Mouse (Mus musculus): ENCODE results near the gene Ccdc84. TPM values are rescaled to one million over a fixed set of nuclear protein-coding genes. Genes with fewer than 3 reads are reported as not detected.
"Not testable (repeated sequence)": the region's sequence is repeated elsewhere in the genome, so short reads cannot be mapped to it uniquely, and the experiment has no call there.

Ccdc84 gene
- polyA plus RNA-seq, 1 experiment from 2014 or later = 14.7 TPM

- TF ChIP-seq CTCF (IDR thresholded peaks at IDR 0.05; ENCODE audit: low read depth) = no peak
- Histone ChIP-seq H3K9ac (ENCODE audit: low read depth, low read length) (no peak overlapping the region), H3K4me2 (replicated peaks; ENCODE audit: low read depth) (no peak overlapping the region), H3K36me3 (ENCODE audit: control insufficient read depth, insufficient read depth) (peaks cover 44% of the 10 kb centered on the region), H3K27me3 (replicated peaks; ENCODE audit: control insufficient read depth, insufficient read depth, low read length) (no peaks in the 10 kb centered on the region), H3K4me1 (replicated peaks; ENCODE audit: control insufficient read depth, insufficient read depth, low read length) (no peaks in the 10 kb centered on the region), H3K4me3 (ENCODE audit: low read depth, low read length) (no peak overlapping the region), H3K9me3 (ENCODE audit: control insufficient read depth) (no peaks in the 10 kb centered on the region), H3K27ac (ENCODE audit: low read depth, low read length) (no peak overlapping the region)
- 74% methylated on average over 1 of the region's 1 CpGs for WGBS
- ATAC-seq = no peak
Observed at GRCm38 (mm10) chr9:44411601-44412130, 6.7 kb downstream of the Ccdc84 start.

GRCm38 (mm10) chr9:44410647-44411336 is 7.6 kb downstream of the Ccdc84 start:
- Histone ChIP-seq H3K27me3 (replicated peaks; ENCODE audit: control insufficient read depth, insufficient read depth, low read length) (no peaks in the 10 kb centered on the region), H3K4me1 (replicated peaks; ENCODE audit: control insufficient read depth, insufficient read depth, low read length) (no peaks in the 10 kb centered on the region), H3K4me3 (ENCODE audit: low read depth, low read length) (no peak overlapping the region), H3K9me3 (ENCODE audit: control insufficient read depth) (no peaks in the 10 kb centered on the region), H3K36me3 (ENCODE audit: control insufficient read depth, insufficient read depth) (peaks cover 40% of the 10 kb centered on the region), H3K27ac (ENCODE audit: low read depth, low read length) (no peak overlapping the region), H3K9ac (ENCODE audit: low read depth, low read length) (no peak overlapping the region), H3K4me2 (replicated peaks; ENCODE audit: low read depth) (no peak overlapping the region)
- ATAC-seq = no peak
- no peak for TF ChIP-seq CTCF (IDR thresholded peaks at IDR 0.05; ENCODE audit: low read depth)
- WGBS = 66% methylated on average over 2 of the region's 2 CpGs

GRCm38 (mm10) chr9:44408693-44409092 is 9.7 kb downstream of the Ccdc84 start:
- Histone ChIP-seq H3K36me3 (ENCODE audit: control insufficient read depth, insufficient read depth) (peaks cover 52% of the 10 kb centered on the region), H3K4me3 (ENCODE audit: low read depth, low read length) (peak overlapping the region; percentile 87; the same call in 1 of the 2 replicates), H3K9ac (ENCODE audit: low read depth, low read length) (peak overlapping the region; percentile 71; the same call in 1 of the 2 replicates), H3K4me2 (replicated peaks; ENCODE audit: low read depth) (peak overlapping the region; percentile 67)
- not testable (repeated sequence) for H3K27me3 ChIP-seq (replicated peaks; ENCODE audit: control insufficient read depth, insufficient read depth, low read length); H3K9me3 ChIP-seq (ENCODE audit: control insufficient read depth); H3K4me1 ChIP-seq (replicated peaks; ENCODE audit: control insufficient read depth, insufficient read depth, low read length); ATAC-seq; H3K27ac ChIP-seq (ENCODE audit: low read depth, low read length)
- WGBS = 73% methylated on average over 9 of the region's 9 CpGs

- H3K9ac ChIP-seq (ENCODE audit: low read depth, low read length) = peak overlapping the region; percentile 71
- no peaks in the 10 kb centered on the region for H3K4me1 ChIP-seq (replicated peaks; ENCODE audit: control insufficient read depth, insufficient read depth, low read length)
- WGBS = under 1% methylated on average over 24 of the region's 24 CpGs
- peak overlapping the region; percentile 85 for H3K27ac ChIP-seq (ENCODE audit: low read depth, low read length)
- H3K9me3 ChIP-seq (ENCODE audit: control insufficient read depth) = no peaks in the 10 kb centered on the region
- peak overlapping the region; percentile 87 for H3K4me3 ChIP-seq (ENCODE audit: low read depth, low read length)
- H3K27me3 ChIP-seq (replicated peaks; ENCODE audit: control insufficient read depth, insufficient read depth, low read length) = no peaks in the 10 kb centered on the region
- ATAC-seq = no peak
- no peak for TF ChIP-seq CTCF (IDR thresholded peaks at IDR 0.05; ENCODE audit: low read depth)
- peak overlapping the region; percentile 67 for H3K4me2 ChIP-seq (replicated peaks; ENCODE audit: low read depth)
- H3K36me3 ChIP-seq (ENCODE audit: control insufficient read depth, insufficient read depth) = peaks cover 55% of the 10 kb centered on the region
Observed at GRCm38 (mm10) chr9:44407752-44408097, 10.6 kb downstream of the Ccdc84 start.

- no peak; the same call in 1 of the 2 replicates for TF ChIP-seq CTCF (IDR thresholded peaks at IDR 0.05; ENCODE audit: low read depth)
- no peaks in the 10 kb centered on the region for H3K27me3 ChIP-seq (replicated peaks; ENCODE audit: control insufficient read depth, insufficient read depth, low read length)
Observed at GRCm38 (mm10) chr9:44406906-44407751, 11.2 kb downstream of the Ccdc84 start, which contains the start of the genes Rps25 and Trappc4. Gene Rps25 (plus strand): TSS chr9:44407139. Gene Trappc4 (minus strand): TSS chr9:44407600.

GRCm38 (mm10) chr9:44405011-44405410 is 13.4 kb downstream of the Ccdc84 start:
- Histone ChIP-seq H3K9me3 (ENCODE audit: control insufficient read depth) (no peaks in the 10 kb centered on the region), H3K9ac (ENCODE audit: low read depth, low read length) (no peak overlapping the region), H3K27me3 (replicated peaks; ENCODE audit: control insufficient read depth, insufficient read depth, low read length) (no peaks in the 10 kb centered on the region), H3K27ac (ENCODE audit: low read depth, low read length) (peak overlapping the region; percentile 35; the same call in 1 of the 2 replicates), H3K4me2 (replicated peaks; ENCODE audit: low read depth) (no peak overlapping the region), H3K4me3 (ENCODE audit: low read depth, low read length) (no peak overlapping the region), H3K36me3 (ENCODE audit: control insufficient read depth, insufficient read depth) (peaks cover 61% of the 10 kb centered on the region), H3K4me1 (replicated peaks; ENCODE audit: control insufficient read depth, insufficient read depth, low read length) (0 out of 2 replicates have a peak, but pooled peaks cover 4% of the 10 kb centered on the region)
- TF ChIP-seq CTCF (IDR thresholded peaks at IDR 0.05; ENCODE audit: low read depth) = no peak
- 55% methylated on average over 3 of the region's 3 CpGs for WGBS
- ATAC-seq = no peak

More at GRCm38 (mm10) chr9:44406906-44407751, 11.2 kb downstream of the Ccdc84 start, which contains the start of the genes Rps25 and Trappc4:
- H3K27ac ChIP-seq (ENCODE audit: low read depth, low read length) = peak within 1 kb of the TSS; percentile 85
- no peaks in the 10 kb centered on the region for H3K9me3 ChIP-seq (ENCODE audit: control insufficient read depth)
- peak; percentile 91 for ATAC-seq
- H3K4me1 ChIP-seq (replicated peaks; ENCODE audit: control insufficient read depth, insufficient read depth, low read length) = no peaks in the 10 kb centered on the region
- under 1% methylated on average over 51 of the region's 51 CpGs for WGBS
- H3K9ac ChIP-seq (ENCODE audit: low read depth, low read length) = peak within 1 kb of the TSS; percentile 71
- peak within 1 kb of the TSS; percentile 67 for H3K4me2 ChIP-seq (replicated peaks; ENCODE audit: low read depth)
- peak within 1 kb of the TSS; percentile 87 for H3K4me3 ChIP-seq (ENCODE audit: low read depth, low read length)
- H3K36me3 ChIP-seq (ENCODE audit: control insufficient read depth, insufficient read depth) = peaks cover 55% of the 10 kb centered on the region

Measured in intestine, postnatal 0 days (tissue).